Mouse (Mus musculus) spleen, adult 2 months (tissue): ENCODE measurements around the gene Arhgap23. TPM values are rescaled to one million over a fixed set of nuclear protein-coding genes. Genes with fewer than 3 reads are reported as not detected.

Experiments used
- DNase-seq, 2 experiments: peaks; one replicate each; pipeline versions ENCODE4 v3.0.0 to v3.0.0-alpha.2; 2012 to 2021; ENCODE audit warnings: low spot score in 2 of 2, low read depth in 1 of 2
- H3K27ac ChIP-seq: fragments of 200-500 bp; 2 replicates; pipeline ENCODE4 v1.5.1; 2012; ENCODE audit warnings: low read length, inconsistent platforms; ENCODE audit not compliant: insufficient read depth
- H3K27me3 ChIP-seq: fragments of 200-500 bp; 2 replicates; pipeline ENCODE4 v1.6.1; 2012; ENCODE audit warnings: mild to moderate bottlenecking, moderate library complexity, low read length, inconsistent platforms; ENCODE audit not compliant: control insufficient read depth, insufficient read depth
- H3K36me3 ChIP-seq: fragments of 200-500 bp; 2 replicates; pipeline ENCODE4 v1.6.1; 2012; ENCODE audit warnings: mild to moderate bottlenecking, low read length, inconsistent platforms; ENCODE audit not compliant: control insufficient read depth, insufficient read depth
- H3K4me1 ChIP-seq: fragments of 200-500 bp; 2 replicates; pipeline ENCODE4 v1.6.1; 2011; ENCODE audit warnings: inconsistent platforms; ENCODE audit not compliant: control insufficient read depth, insufficient read depth, insufficient read length
- H3K4me3 ChIP-seq: fragments of 200-500 bp; 2 replicates; pipeline ENCODE4 v1.5.1; 2011; ENCODE audit warnings: mild to moderate bottlenecking, inconsistent platforms; ENCODE audit not compliant: insufficient read depth, insufficient read length; ENCODE audit errors: extremely low read depth
- CTCF ChIP-seq: fragments of 200-500 bp; IDR thresholded peaks from 2 replicates; pipeline ENCODE4 v1.5.1; 2011; ENCODE audit warnings: mild to moderate bottlenecking, inconsistent platforms; ENCODE audit not compliant: insufficient read depth, insufficient read length, insufficient replicate concordance; ENCODE audit errors: extremely low read depth
- POLR2A ChIP-seq: fragments of 200-500 bp; IDR thresholded peaks from 2 replicates; pipeline ENCODE4 v1.6.1; 2011; ENCODE audit warnings: low read depth, low read length, inconsistent platforms
- WGBS: fragments of 180-500 bp; shearing (Covaris S2); methylation state at CpG from one replicate; pipeline ENCODE4 v1.1.7; 2018; 5-methylcytosine and 5-hydroxymethylcytosine counted together
- polyA plus RNA-seq: library from polyadenylated mRNA; depleted of rRNA; stranded (reverse); fragments of >200 nt; gene quantifications from 2 replicates; pipeline ENCODE4 v1.2.3, GENCODE M21; 2012; rRNA removed

Arhgap23 gene
- 39.7 and 50.2 TPM in 2 replicates for polyA plus RNA-seq

- peak in 1 of 2 experiments; percentile 24 for DNase-seq
- Histone ChIP-seq H3K36me3 (no peaks in the 10 kb centered on the region), H3K4me1 (peaks cover 5% of the 10 kb centered on the region), H3K4me3 (peak within 1 kb of the TSS; percentile 59), H3K27ac (0 out of 2 replicates have a peak within 1 kb of the TSS, but pooled peaks have one; percentile 23), H3K27me3 (peaks cover 5% of the 10 kb centered on the region)
- TF ChIP-seq CTCF = no peak
- no peak for TF ChIP-seq POLR2A
- 2% methylated on average over 29 of the region's 29 CpGs for WGBS
Observed at GRCm38 (mm10) chr11:97415330-97415711, at the start of gene Arhgap23. Gene Arhgap23 (plus strand): TSS chr11:97415533.

GRCm38 (mm10) chr11:97365556-97365955, 49.8 kb upstream of the Arhgap23 start:
- Histone ChIP-seq H3K27me3 (no peaks in the 10 kb centered on the region), H3K36me3 (peaks cover 1% of the 10 kb centered on the region; the same call in 1 of the 2 replicates), H3K4me1 (peaks cover 4% of the 10 kb centered on the region), H3K4me3 (no peak overlapping the region), H3K27ac (no peak overlapping the region)
- TF ChIP-seq CTCF (no peak), POLR2A (no peak)
- 72% methylated on average over 1 of the region's 1 CpGs for WGBS
- no peak for DNase-seq

GRCm38 (mm10) chr11:97368501-97368900, 46.8 kb upstream of the Arhgap23 start:
- no peak overlapping the region for H3K4me3 ChIP-seq
- no peak for DNase-seq
- WGBS = 89% methylated on average over 5 of the region's 5 CpGs
- H3K27ac ChIP-seq = no peak overlapping the region
- peaks cover 4% of the 10 kb centered on the region; the same call in 1 of the 2 replicates for H3K36me3 ChIP-seq
- H3K27me3 ChIP-seq = no peaks in the 10 kb centered on the region
- H3K4me1 ChIP-seq = peaks cover 3% of the 10 kb centered on the region
- TF ChIP-seq CTCF = no peak
- no peak for TF ChIP-seq POLR2A

- TF ChIP-seq CTCF (no peak), POLR2A (no peak)
- Histone ChIP-seq H3K4me1 (no peaks in the 10 kb centered on the region; the same call in 1 of the 2 replicates), H3K27me3 (no peaks in the 10 kb centered on the region), H3K27ac (no peak overlapping the region), H3K36me3 (peaks cover 4% of the 10 kb centered on the region; the same call in 1 of the 2 replicates), H3K4me3 (no peak overlapping the region)
- 89% methylated on average over 7 of the region's 7 CpGs for WGBS
- DNase-seq = no peak
Observed at GRCm38 (mm10) chr11:97370329-97371091, 44.8 kb upstream of the Arhgap23 start.

DNA sequence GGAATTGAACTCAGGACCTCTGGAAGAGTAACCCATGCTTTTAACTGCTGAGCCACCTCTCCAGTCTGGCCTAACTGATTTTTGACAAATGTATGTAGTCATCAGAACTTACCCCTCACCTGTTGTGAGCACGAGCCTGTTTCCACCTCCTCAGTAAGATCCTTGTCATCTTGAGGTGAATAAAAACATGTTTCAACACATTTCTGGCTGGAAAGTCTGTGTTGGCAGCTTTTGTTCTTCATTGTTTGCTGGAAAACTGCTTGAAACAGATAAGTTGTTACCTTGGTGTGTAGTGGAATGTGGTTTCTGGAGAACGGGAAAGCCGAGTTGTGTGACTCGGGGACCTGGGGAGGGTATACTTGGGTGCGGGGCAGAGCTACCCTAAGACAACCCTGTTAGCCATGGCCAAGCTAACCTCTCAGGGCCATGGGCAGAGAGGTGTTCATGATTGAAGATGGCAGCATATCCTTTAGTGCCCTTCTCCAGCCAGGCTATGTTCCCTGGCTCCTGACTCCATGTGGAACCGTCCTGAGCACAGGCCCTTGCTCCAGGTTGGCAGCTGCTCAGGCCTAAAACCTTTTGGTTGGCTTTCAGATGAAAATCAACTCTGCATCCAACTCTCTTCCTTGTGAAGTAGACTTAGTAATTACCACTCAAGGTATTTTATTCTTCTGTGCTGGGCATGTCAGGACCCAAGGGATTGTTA, 43.0 kb upstream of the Arhgap23 start:
- DNase-seq = no peak
- H3K36me3 ChIP-seq = peaks cover 4% of the 10 kb centered on the region; the same call in 1 of the 2 replicates
- WGBS = 95% methylated on average over 6 of the region's 6 CpGs

DNA sequence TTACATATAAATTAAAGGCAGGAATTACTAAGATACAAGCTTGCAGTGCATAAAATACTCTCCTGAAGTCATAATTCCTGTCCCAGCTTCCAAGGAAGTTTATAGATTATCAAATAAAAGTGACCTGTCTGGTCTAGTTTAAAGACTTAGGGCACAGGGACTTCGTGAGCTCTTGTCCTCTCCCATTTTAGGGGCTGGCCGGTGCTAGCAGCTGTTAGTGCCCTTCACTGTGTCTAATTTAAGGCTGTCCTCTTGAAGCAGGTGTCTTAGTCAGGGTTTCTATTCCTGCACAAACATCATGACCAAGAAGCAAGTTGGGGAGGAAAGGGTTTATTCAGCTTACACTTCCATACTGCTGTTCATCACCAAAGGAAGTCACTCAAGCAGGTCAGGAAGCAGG, 41.9 kb upstream of the Arhgap23 start:
- H3K27me3 ChIP-seq = no peaks in the 10 kb centered on the region
- H3K36me3 ChIP-seq = peaks cover 4% of the 10 kb centered on the region; the same call in 1 of the 2 replicates
- WGBS = 96% methylated on average over 2 of the region's 2 CpGs
- H3K27ac ChIP-seq = no peak overlapping the region
- TF ChIP-seq CTCF (no peak), POLR2A (no peak)
- no peak overlapping the region for H3K4me3 ChIP-seq
- no peaks in the 10 kb centered on the region for H3K4me1 ChIP-seq
- DNase-seq = no peak

More for the DNA sequence above, 43.0 kb upstream of the Arhgap23 start:
- no peaks in the 10 kb centered on the region for H3K27me3 ChIP-seq
- TF ChIP-seq POLR2A = no peak
- TF ChIP-seq CTCF = no peak
- no peaks in the 10 kb centered on the region; the same call in 1 of the 2 replicates for H3K4me1 ChIP-seq
- no peak overlapping the region for H3K27ac ChIP-seq
- H3K4me3 ChIP-seq = no peak overlapping the region
